Mouse (Mus musculus): ENCODE results near the gene Scmh1. TPM values are rescaled to one million over a fixed set of nuclear protein-coding genes. Genes with fewer than 3 reads are reported as not detected.

The Scmh1 gene
- polyA plus RNA-seq, 1 experiment from 2014 or later, result 12.8 TPM

DNA sequence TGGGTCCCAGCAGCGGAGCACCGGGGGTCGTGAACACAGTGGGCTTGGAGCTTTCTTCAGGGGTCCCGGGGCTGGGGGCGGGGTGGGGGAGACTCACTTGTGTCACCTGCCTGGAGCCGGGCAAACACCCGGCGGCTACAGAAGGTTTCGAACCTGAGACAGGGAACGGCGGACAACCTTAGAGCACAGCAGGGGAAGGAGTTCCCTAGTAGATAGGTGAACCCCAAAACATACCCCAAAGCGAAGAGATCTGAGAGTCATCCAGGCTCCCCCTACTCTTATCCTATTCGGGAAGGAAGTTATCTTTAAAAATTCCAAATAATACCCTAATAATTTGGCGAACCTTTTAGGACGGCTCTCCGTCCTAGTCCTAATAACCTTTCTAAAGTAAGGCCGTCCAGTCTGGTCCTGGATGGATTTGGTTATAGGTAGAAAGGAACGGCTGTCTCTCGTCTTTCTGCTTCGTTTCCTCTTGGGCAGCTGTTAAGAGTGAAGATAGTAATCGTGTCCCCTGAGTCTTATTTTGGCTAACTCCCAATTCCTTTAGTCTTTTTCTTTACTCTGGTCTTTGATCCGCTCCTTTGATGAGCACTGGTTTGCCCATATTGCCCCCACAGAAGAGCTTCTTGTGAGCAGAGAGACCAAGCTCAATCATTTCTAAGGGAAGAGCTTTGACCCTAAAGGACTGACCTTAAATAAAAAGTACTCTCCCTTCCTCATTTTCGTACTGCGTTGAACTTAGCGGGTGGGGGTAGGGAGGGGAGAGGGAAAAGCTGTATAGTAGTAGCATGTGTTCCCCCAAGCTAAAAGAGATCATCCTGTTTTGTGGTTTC, 941 bp downstream of the Scmh1 start:
- Histone ChIP-seq H3K4me1 (replicated peaks) (peaks cover 55% of the 10 kb centered on the region), H3K9me3 (replicated peaks) (no peaks in the 10 kb centered on the region), H3K27me3 (no peaks in the 10 kb centered on the region), H3K9ac (peak overlapping the region; percentile 92), H3K27ac (replicated peaks) (peak overlapping the region; percentile 89), H3K4me3 (replicated peaks) (peak overlapping the region; percentile 98), H3K4me2 (peak overlapping the region; percentile 85), H3K36me3 (replicated peaks) (no peaks in the 10 kb centered on the region)
- ATAC-seq (ENCODE audit: insufficient read depth), result peak; percentile 33
- WGBS (ENCODE audit: insufficient replicate concordance), result 2% methylated on average over 25 of the region's 25 CpGs

DNA sequence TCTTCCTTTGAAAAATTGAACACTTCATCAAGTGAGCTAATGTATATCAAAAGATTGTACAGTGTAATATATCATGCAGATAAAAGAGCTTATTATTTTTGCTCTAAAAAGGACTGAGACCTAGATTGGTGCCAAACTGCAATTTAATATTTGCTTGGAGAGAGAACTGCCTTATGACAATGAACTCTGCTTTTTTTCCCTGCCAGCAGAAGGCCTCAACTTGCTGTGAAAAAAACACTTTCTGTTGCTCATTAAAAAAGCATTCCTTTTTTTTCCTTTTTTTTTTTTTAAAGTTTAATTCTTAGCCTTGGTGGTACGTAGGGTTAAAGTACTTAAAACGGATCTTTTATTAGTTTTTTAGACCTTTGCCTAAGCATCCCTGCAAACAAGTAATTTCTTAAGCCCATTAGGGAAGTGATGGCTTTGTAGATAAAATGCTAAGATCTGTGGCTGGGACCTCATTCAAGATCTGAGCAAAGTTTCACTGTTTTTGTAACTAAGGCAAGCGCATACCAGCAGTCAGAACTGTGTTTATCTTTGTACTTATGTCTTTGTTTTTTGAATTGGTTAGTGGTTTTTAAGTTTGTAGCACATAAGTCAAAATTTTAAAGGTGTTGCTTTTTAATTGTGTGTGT, 1.7 kb downstream of the Scmh1 start:
- Histone ChIP-seq H3K4me1 (replicated peaks) (peaks cover 49% of the 10 kb centered on the region), H3K9me3 (replicated peaks) (no peaks in the 10 kb centered on the region), H3K4me2 (peak overlapping the region; percentile 85), H3K27me3 (no peaks in the 10 kb centered on the region), H3K36me3 (replicated peaks) (no peaks in the 10 kb centered on the region), H3K9ac (peak overlapping the region; percentile 92; the same call in 1 of the 2 replicates), H3K4me3 (replicated peaks) (peak overlapping the region; percentile 98), H3K27ac (replicated peaks) (peak overlapping the region; percentile 89; the same call in 1 of the 2 replicates)
- no peak for ATAC-seq (ENCODE audit: insufficient read depth)
- WGBS (ENCODE audit: insufficient replicate concordance), result 30% methylated on average over 3 of the region's 3 CpGs

DNA sequence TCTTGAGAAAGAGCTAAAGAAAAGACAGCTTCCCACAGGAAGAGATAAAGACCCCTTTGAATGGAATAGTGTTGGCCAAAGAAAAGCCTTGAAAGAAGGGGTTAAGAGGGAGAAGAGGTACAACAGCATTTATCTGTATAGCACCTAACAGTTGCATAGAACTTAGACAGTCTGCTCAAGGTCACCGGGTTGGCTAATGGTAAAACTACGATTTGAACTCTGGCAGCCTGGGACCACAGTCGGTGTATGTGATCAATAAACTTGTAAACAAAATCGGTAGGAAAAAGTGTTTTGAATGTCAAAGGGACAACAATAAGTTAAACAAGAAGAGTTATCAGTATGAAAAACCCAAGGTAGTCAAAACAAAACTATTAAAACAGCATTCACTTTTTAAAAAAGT, 13.0 kb downstream of the Scmh1 start:
- no peak for ATAC-seq (ENCODE audit: insufficient read depth)
- Histone ChIP-seq H3K9ac (no peak overlapping the region), H3K27me3 (no peaks in the 10 kb centered on the region), H3K36me3 (replicated peaks) (no peaks in the 10 kb centered on the region), H3K27ac (replicated peaks) (no peak overlapping the region), H3K4me3 (replicated peaks) (no peak overlapping the region), H3K9me3 (replicated peaks) (no peaks in the 10 kb centered on the region), H3K4me2 (no peak overlapping the region), H3K4me1 (replicated peaks) (peaks cover 17% of the 10 kb centered on the region)
- 70% methylated on average over 4 of the region's 4 CpGs for WGBS (ENCODE audit: insufficient replicate concordance)

DNA sequence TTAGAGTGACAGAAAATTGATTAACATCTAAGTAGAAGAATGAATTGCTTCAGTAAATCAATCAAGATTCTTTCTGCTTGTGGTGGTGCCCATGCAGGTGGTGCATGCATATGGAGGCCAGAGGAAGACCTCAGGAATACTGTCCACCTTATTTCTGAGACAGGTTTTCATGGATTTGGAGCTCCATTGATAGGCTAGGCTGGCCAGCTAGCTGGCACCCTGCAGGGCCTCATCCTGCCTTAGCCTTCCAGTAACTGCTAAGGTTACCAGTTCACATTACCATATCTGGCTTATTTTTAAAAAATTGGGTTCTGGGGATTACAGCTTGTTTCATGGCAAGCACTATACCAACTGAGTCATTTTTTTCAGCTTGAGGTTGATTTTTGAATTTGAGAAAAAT, 15.1 kb downstream of the Scmh1 start:
- Histone ChIP-seq H3K27ac (replicated peaks) (no peak overlapping the region), H3K4me2 (no peak overlapping the region), H3K36me3 (replicated peaks) (no peaks in the 10 kb centered on the region), H3K4me3 (replicated peaks) (no peak overlapping the region), H3K27me3 (no peaks in the 10 kb centered on the region), H3K9ac (no peak overlapping the region), H3K9me3 (replicated peaks) (no peaks in the 10 kb centered on the region), H3K4me1 (replicated peaks) (peaks cover 17% of the 10 kb centered on the region)
- no peak for ATAC-seq (ENCODE audit: insufficient read depth)

DNA sequence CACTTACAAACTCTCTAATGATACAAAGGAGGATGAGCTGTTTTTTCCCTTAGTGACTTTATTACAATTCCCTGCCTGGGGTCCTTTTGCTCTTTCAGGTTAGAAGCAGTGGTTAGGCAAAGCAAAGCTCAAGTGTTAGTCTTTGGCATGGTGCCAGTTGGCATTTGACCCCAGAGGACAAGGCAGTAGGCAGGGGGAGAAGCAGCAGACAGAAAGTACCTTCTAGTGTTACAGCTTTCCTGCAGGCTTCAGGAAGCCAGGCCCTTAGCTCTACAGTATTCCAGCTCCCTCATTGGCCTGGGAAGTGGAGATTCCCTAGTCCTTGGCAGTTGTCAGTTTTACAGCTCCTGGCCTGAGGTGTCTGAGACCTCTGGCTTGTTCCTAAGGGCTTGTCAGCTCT, 15.6 kb downstream of the Scmh1 start:
- no peak for ATAC-seq (ENCODE audit: insufficient read depth)
- Histone ChIP-seq H3K4me3 (replicated peaks) (no peak overlapping the region), H3K27me3 (no peaks in the 10 kb centered on the region), H3K9ac (no peak overlapping the region), H3K9me3 (replicated peaks) (no peaks in the 10 kb centered on the region), H3K4me2 (no peak overlapping the region), H3K36me3 (replicated peaks) (no peaks in the 10 kb centered on the region), H3K27ac (replicated peaks) (no peak overlapping the region), H3K4me1 (replicated peaks) (peaks cover 17% of the 10 kb centered on the region)

DNA sequence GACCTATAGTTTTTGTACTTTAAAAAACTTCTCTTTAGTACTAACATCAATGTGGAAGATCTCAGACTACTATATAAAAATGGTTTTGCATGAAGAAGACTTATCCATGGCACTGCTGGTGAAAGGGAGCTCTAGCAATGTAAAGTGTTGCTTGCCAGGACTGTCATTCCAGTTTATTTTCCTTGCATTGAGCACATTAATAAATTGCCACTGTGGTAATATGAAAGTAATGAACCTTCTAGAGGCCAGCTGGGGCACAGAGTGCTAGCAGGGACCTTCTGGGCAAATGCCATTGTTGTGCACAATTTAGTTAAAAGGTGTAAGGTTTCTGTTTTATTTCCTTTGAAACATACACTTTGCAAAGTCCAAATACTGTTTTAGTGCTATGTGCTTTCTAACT, 25.5 kb downstream of the Scmh1 start:
- H3K36me3 ChIP-seq (replicated peaks), result no peaks in the 10 kb centered on the region
- no peaks in the 10 kb centered on the region for H3K27me3 ChIP-seq
- no peak overlapping the region for H3K27ac ChIP-seq (replicated peaks)
- H3K9ac ChIP-seq, result no peak overlapping the region
- no peaks in the 10 kb centered on the region for H3K9me3 ChIP-seq (replicated peaks)
- ATAC-seq (ENCODE audit: insufficient read depth), result no peak
- H3K4me3 ChIP-seq (replicated peaks), result no peak overlapping the region
- H3K4me1 ChIP-seq (replicated peaks), result no peaks in the 10 kb centered on the region
- no peak overlapping the region for H3K4me2 ChIP-seq

DNA sequence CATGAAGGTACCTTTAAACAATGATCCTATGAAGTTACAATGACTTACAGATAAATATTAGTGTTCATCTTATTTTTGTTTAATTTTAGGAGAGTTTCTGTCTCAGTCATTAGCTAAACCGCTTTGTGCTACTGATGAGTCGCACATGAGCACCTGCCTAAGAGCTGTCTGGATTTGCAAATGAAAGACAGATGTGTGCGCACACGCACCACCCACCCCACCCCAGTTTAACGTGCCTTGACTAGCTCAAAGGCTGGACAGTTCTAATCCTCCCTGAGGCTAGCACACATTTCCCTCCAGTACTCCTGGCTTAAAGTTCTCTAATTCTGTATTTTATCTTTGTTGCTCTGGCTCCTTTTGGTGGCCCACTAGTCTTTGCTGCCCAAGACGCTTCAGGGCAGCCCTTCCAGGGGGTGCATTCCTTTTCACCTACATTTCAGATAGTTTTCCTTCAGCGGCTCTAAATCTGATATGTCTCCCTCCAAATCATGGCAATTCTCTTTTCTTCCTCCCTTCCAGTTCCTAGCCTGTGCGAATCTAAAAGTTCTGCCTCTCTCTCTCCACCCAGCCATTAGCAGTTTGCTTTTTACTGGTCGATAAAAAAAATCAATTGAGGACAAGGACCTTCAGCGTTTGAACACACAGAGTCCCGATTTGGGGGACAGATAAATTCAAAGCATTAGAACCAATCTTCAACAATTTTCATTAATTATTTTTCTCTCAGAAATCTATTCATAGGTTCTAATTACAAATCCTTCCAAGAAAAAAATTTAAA, 27.7 kb downstream of the Scmh1 start:
- H3K36me3 ChIP-seq (replicated peaks), result no peaks in the 10 kb centered on the region
- H3K9ac ChIP-seq, result no peak overlapping the region
- H3K4me1 ChIP-seq (replicated peaks), result no peaks in the 10 kb centered on the region
- WGBS (ENCODE audit: insufficient replicate concordance), result 71% methylated on average over 11 of the region's 11 CpGs
- H3K27me3 ChIP-seq, result no peaks in the 10 kb centered on the region
- H3K4me3 ChIP-seq (replicated peaks), result no peak overlapping the region
- peak overlapping the region; percentile 49 for H3K27ac ChIP-seq (replicated peaks)
- ATAC-seq (ENCODE audit: insufficient read depth), result no peak
- H3K4me2 ChIP-seq, result peak overlapping the region; percentile 31
- no peaks in the 10 kb centered on the region for H3K9me3 ChIP-seq (replicated peaks)

DNA sequence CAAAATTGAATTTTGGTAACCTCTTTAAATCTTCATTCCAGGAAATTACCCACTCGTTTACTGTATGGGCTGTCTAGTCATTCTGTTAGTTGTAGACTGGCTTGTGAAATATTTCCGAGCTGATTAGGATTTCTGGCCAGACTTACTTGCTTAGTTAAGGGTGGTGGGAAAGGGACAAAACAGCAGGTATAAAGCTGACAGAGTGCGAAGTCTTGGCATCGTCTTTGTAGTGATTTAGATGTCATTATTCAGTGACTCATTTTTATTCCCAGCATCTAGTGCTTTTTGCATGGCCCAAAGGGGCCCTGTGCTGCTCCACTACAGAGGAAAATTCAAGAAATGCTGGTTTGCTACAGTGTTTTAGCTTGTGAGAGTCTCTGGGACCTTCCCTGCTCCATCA, 56.7 kb downstream of the Scmh1 start:
- 67% methylated on average over 4 of the region's 4 CpGs for WGBS (ENCODE audit: insufficient replicate concordance)
- ATAC-seq (ENCODE audit: insufficient read depth), result no peak
- H3K4me3 ChIP-seq (replicated peaks), result no peak overlapping the region
- no peaks in the 10 kb centered on the region for H3K4me1 ChIP-seq (replicated peaks)
- no peak overlapping the region for H3K27ac ChIP-seq (replicated peaks)
- no peaks in the 10 kb centered on the region for H3K27me3 ChIP-seq
- no peak overlapping the region for H3K9ac ChIP-seq
- H3K4me2 ChIP-seq, result no peak overlapping the region
- no peaks in the 10 kb centered on the region for H3K9me3 ChIP-seq (replicated peaks)
- no peaks in the 10 kb centered on the region for H3K36me3 ChIP-seq (replicated peaks)

DNA sequence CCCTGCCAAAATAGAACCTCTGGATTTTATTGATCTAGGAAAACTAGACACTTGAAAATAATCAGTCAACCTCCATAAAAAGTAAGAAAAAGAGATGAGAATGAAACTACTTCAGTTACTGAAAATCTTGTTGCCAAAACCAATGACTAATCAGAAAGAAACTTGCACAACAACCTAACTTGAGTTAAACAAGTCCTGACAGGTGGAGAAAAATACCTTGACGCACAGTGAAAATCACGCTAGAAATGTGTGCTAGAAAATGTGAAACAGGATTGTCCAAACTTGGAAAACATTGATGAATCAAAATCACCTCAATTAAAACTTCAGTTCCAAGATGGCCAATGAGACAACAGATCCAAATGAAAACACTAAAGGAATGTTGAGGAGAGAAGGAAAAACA, 67.9 kb downstream of the Scmh1 start:
- Histone ChIP-seq H3K27me3 (no peaks in the 10 kb centered on the region), H3K4me2 (no peak overlapping the region), H3K4me1 (replicated peaks) (no peaks in the 10 kb centered on the region), H3K9me3 (replicated peaks) (no peaks in the 10 kb centered on the region), H3K4me3 (replicated peaks) (no peak overlapping the region), H3K36me3 (replicated peaks) (peaks cover 13% of the 10 kb centered on the region), H3K27ac (replicated peaks) (no peak overlapping the region), H3K9ac (no peak overlapping the region)
- 88% methylated on average over 2 of the region's 2 CpGs for WGBS (ENCODE audit: insufficient replicate concordance)
- ATAC-seq (ENCODE audit: insufficient read depth), result no peak

DNA sequence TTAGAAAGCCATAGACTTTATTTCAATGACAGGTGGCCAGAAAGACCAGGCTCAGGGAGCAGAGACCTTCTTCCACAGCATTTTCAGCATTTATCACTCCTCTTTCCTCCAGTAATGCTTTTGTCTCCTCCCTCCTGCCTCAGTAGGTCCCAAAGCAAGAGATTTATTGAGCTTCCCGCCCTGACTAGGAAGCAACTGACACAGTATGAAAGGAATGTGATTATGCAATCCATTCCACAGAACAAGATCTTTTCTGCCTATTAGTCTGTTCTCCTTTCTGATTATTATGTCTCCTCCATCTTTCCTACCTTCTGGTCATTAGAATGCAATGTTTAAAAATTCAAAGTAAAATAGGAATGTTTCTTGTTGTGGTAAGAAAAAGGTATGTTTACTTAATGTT, 82.6 kb downstream of the Scmh1 start:
- 51% methylated on average over 1 of the region's 1 CpGs for WGBS (ENCODE audit: insufficient replicate concordance)
- ATAC-seq (ENCODE audit: insufficient read depth), result no peak

DNA sequence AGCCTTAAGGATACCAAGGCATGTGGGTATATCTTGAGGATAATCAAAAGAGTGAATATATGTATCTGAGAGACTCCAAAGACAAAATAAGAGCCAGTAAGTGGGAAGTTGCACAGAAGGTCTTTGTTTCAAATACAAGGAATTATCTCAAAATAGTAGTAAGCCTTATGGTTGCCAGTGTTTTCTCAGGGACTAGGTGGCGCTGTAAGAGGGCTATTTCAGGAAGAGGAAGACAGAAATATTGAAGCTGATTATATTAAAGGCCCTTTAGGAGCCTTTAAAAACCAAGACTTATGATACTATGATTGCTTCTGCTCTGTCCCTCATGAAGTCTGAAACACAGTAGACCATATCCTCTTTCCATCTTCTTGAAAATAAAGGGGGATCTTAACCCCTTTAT, 101.9 kb downstream of the Scmh1 start:
- H3K9me3 ChIP-seq (replicated peaks), result no peaks in the 10 kb centered on the region
- no peak overlapping the region for H3K9ac ChIP-seq
- no peaks in the 10 kb centered on the region for H3K4me1 ChIP-seq (replicated peaks)
- WGBS (ENCODE audit: insufficient replicate concordance), result 77% methylated on average over 1 of the region's 1 CpGs
- H3K4me2 ChIP-seq, result no peak overlapping the region
- no peak for ATAC-seq (ENCODE audit: insufficient read depth)
- no peak overlapping the region for H3K27ac ChIP-seq (replicated peaks)
- H3K4me3 ChIP-seq (replicated peaks), result no peak overlapping the region
- H3K27me3 ChIP-seq, result no peaks in the 10 kb centered on the region
- H3K36me3 ChIP-seq (replicated peaks), result peaks cover 34% of the 10 kb centered on the region

More for the DNA sequence above, 82.6 kb downstream of the Scmh1 start:
- Histone ChIP-seq H3K27me3 (no peaks in the 10 kb centered on the region), H3K4me3 (replicated peaks) (no peak overlapping the region), H3K9me3 (replicated peaks) (no peaks in the 10 kb centered on the region), H3K4me1 (replicated peaks) (no peaks in the 10 kb centered on the region), H3K36me3 (replicated peaks) (peaks cover 15% of the 10 kb centered on the region), H3K27ac (replicated peaks) (no peak overlapping the region), H3K9ac (no peak overlapping the region), H3K4me2 (no peak overlapping the region)

All from liver, embryonic 15.5 days (tissue).